In the genomic region with DNA sequence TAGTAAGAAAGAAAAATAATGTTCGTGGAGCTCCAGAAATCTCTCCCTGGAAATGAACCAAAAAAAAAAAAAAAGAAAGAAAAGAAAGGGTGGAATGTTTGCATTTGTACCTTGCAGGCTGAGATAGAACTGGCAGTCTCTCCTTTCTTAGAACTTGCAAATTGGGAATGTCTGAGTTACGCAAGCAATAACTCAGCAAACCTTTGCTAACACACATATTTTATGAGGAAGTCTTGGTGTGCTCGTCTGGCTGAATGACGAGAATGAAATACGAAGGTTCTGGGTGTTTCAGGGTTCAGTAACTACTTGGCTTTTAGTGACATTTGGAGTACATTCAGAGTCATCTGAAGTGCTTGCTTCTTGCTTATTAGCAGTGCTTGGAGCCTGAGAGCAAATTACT, we compare ENCODE assay signal across 27 mouse cellular contexts.
DNase-seq lines count a peak whose midpoint lies in the region; ATAC-seq and TF ChIP-seq lines count a peak whose summit lies in the region.
"Had no signal": no experiment of that assay in that cellular context is flagged by ENCODE, and none has a peak within 500 bp of the region (broad histone marks: within the 10 kb centered on the region; RNA-seq: fewer than 3 reads in every experiment).

No protein-coding gene starts in this region.

- H3K4me2 ChIP-seq in lung, embryonic 14.5 days = no peak overlapping the region
- no peak overlapping the region for H3K4me2 ChIP-seq in lung, postnatal 0 days (replicated peaks; ENCODE audit: low read depth, low read length)
- H3K4me2 ChIP-seq in hindbrain, embryonic 12.5 days (replicated peaks) = no peak overlapping the region
- H3K4me2 ChIP-seq in hindbrain, embryonic 13.5 days = no peak overlapping the region
- H3K4me2 ChIP-seq: embryonic facial prominence, embryonic 12.5 days; forebrain, embryonic 13.5 days; heart, embryonic 13.5 days; hindbrain, embryonic 14.5 days had no signal

- no peak for ATAC-seq in lung, embryonic 14.5 days (ENCODE audit: insufficient read depth)
- peak; percentile 19; the same call in 1 of the 2 replicates for ATAC-seq in lung, postnatal 0 days
- no peak for ATAC-seq in hindbrain, embryonic 12.5 days (ENCODE audit: low FRiP score)
- no peak for ATAC-seq in hindbrain, embryonic 13.5 days (ENCODE audit: low FRiP score)
- ATAC-seq: CD4-positive, CD25-positive, alpha-beta regulatory T cell, adult 4 months; forebrain, embryonic 13.5 days; forebrain, embryonic 16.5 days; hindbrain, postnatal 0 days; inflammation-experienced regulatory T-cells, adult 6 months had no signal

- no peak for TF ChIP-seq CTCF in lung, embryonic 14.5 days (IDR thresholded peaks at IDR 0.05; ENCODE audit: low read depth)
- TF ChIP-seq CTCF in lung, postnatal 0 days (IDR thresholded peaks at IDR 0.05) = no peak

- DNase-seq in lung, embryonic 14.5 days = peak; percentile 10
- DNase-seq in lung, postnatal 10 days = no peak
- DNase-seq in lung, postnatal 0 days (ENCODE audit: low spot score) = peak; percentile 50
- no peak for DNase-seq in lung, adult 18-20 months
- peak; percentile 84 for DNase-seq in fat pad, adult 2 months (ENCODE audit: extremely low read depth, low read depth, low spot score)
- peak; percentile 3 for DNase-seq in lung, postnatal 36 days
- DNase-seq: adrenal gland, adult 8-10 months; adrenal gland, postnatal 25 days; cerebellum, adult 18-20 months; cerebellum, adult 9-10 months; cerebellum, postnatal 14 days; gastrocnemius, postnatal 25 days; heart, adult 2 months; heart, postnatal 14 days had no signal

- H3K9ac ChIP-seq in lung, embryonic 14.5 days = no peak overlapping the region
- no peak overlapping the region for H3K9ac ChIP-seq in lung, postnatal 0 days (replicated peaks; ENCODE audit: low read depth)
- H3K9ac ChIP-seq in hindbrain, embryonic 12.5 days = no peak overlapping the region
- H3K9ac ChIP-seq in hindbrain, embryonic 13.5 days = no peak overlapping the region
- H3K9ac ChIP-seq: embryonic facial prominence, embryonic 12.5 days; forebrain, embryonic 13.5 days; heart, embryonic 13.5 days; hindbrain, embryonic 14.5 days had no signal

- H3K36me3 ChIP-seq in lung, embryonic 14.5 days (ENCODE audit: insufficient read depth) = no peaks in the 10 kb centered on the region
- H3K36me3 ChIP-seq in lung, postnatal 0 days (ENCODE audit: insufficient read depth, low read length) = no peaks in the 10 kb centered on the region
- no peaks in the 10 kb centered on the region for H3K36me3 ChIP-seq in hindbrain, embryonic 12.5 days
- H3K36me3 ChIP-seq in hindbrain, embryonic 13.5 days = no peaks in the 10 kb centered on the region
- H3K36me3 ChIP-seq: embryonic facial prominence, embryonic 12.5 days; forebrain, embryonic 10.5 days; heart, embryonic 10.5 days; heart, embryonic 13.5 days had no signal

- H3K9me3 ChIP-seq in lung, embryonic 14.5 days (ENCODE audit: low read depth, low read length) = no peaks in the 10 kb centered on the region
- no peaks in the 10 kb centered on the region for H3K9me3 ChIP-seq in lung, postnatal 0 days (ENCODE audit: low read length)
- H3K9me3 ChIP-seq in hindbrain, embryonic 12.5 days (replicated peaks) = no peaks in the 10 kb centered on the region
- no peaks in the 10 kb centered on the region for H3K9me3 ChIP-seq in hindbrain, embryonic 13.5 days
- H3K9me3 ChIP-seq: embryonic facial prominence, embryonic 12.5 days; forebrain, embryonic 10.5 days; forebrain, embryonic 13.5 days; heart, embryonic 10.5 days; heart, embryonic 13.5 days had no signal

- H3K27me3 ChIP-seq in lung, embryonic 14.5 days (ENCODE audit: insufficient read depth, low read length) = no peaks in the 10 kb centered on the region
- H3K27me3 ChIP-seq in lung, postnatal 0 days (replicated peaks; ENCODE audit: insufficient read depth, low read length) = no peaks in the 10 kb centered on the region
- no peaks in the 10 kb centered on the region for H3K27me3 ChIP-seq in hindbrain, embryonic 12.5 days
- H3K27me3 ChIP-seq in hindbrain, embryonic 13.5 days = no peaks in the 10 kb centered on the region
- H3K27me3 ChIP-seq: embryonic facial prominence, embryonic 12.5 days; forebrain, embryonic 13.5 days; heart, embryonic 13.5 days had no signal

- no peaks in the 10 kb centered on the region for H3K4me1 ChIP-seq in lung, embryonic 14.5 days (ENCODE audit: insufficient read depth)
- no peaks in the 10 kb centered on the region for H3K4me1 ChIP-seq in lung, postnatal 0 days (ENCODE audit: insufficient read depth, low read depth, low read length)
- no peaks in the 10 kb centered on the region for H3K4me1 ChIP-seq in hindbrain, embryonic 12.5 days
- no peaks in the 10 kb centered on the region for H3K4me1 ChIP-seq in hindbrain, embryonic 13.5 days (replicated peaks)
- H3K4me1 ChIP-seq: embryonic facial prominence, embryonic 12.5 days; forebrain, embryonic 10.5 days; heart, embryonic 10.5 days; heart, embryonic 13.5 days had no signal

- whole genome bisulfite sequencing in lung, embryonic 14.5 days = 47% methylated on average over 5 of the region's 5 CpGs
- WGBS in lung, postnatal 0 days = 36% methylated on average over 5 of the region's 5 CpGs
- 83% methylated on average over 5 of the region's 5 CpGs for WGBS in hindbrain, embryonic 12.5 days
- 86% methylated on average over 5 of the region's 5 CpGs for WGBS in hindbrain, embryonic 13.5 days

- H3K4me3 ChIP-seq in lung, embryonic 14.5 days (ENCODE audit: low read depth, low read length) = no peak overlapping the region
- no peak overlapping the region for H3K4me3 ChIP-seq in lung, postnatal 0 days (ENCODE audit: low read depth, low read length)
- H3K4me3 ChIP-seq in hindbrain, embryonic 12.5 days = no peak overlapping the region
- no peak overlapping the region for H3K4me3 ChIP-seq in hindbrain, embryonic 13.5 days
- H3K4me3 ChIP-seq: embryonic facial prominence, embryonic 12.5 days; erythroblast, embryonic 14.5 days; forebrain, embryonic 10.5 days; forebrain, embryonic 13.5 days; heart, adult 2 months; heart, embryonic 10.5 days; heart, embryonic 13.5 days had no signal

- TF ChIP-seq EP300 in lung, postnatal 0 days (IDR thresholded peaks at IDR 0.05) = no peak

- H3K27ac ChIP-seq in lung, embryonic 14.5 days (ENCODE audit: low read depth) = no peak overlapping the region
- no peak overlapping the region for H3K27ac ChIP-seq in lung, postnatal 0 days (ENCODE audit: low read length)
- no peak overlapping the region for H3K27ac ChIP-seq in hindbrain, embryonic 12.5 days
- no peak overlapping the region for H3K27ac ChIP-seq in hindbrain, embryonic 13.5 days
- H3K27ac ChIP-seq: embryonic facial prominence, embryonic 12.5 days; forebrain, embryonic 10.5 days; forebrain, embryonic 13.5 days; heart, adult 2 months; heart, embryonic 10.5 days; heart, embryonic 13.5 days; hindbrain, embryonic 14.5 days; hindbrain, postnatal 0 days had no signal

Comparison
In these comparisons a context has a peak if more than half of its experiments do, and no peak if none do; other contexts are left out.
1. DNase-seq: peak in lung, embryonic 14.5 days (single experiment), lung, postnatal 0 days (single experiment), fat pad, adult 2 months (single experiment) and lung, postnatal 36 days (single experiment); none in lung, postnatal 10 days (single experiment) and lung, adult 18-20 months (0 of 2).